Mouse (Mus musculus): Measurements from ENCODE around the gene B230118H07Rik. TPM values are rescaled to one million over a fixed set of nuclear protein-coding genes. Genes with fewer than 3 reads are reported as not detected.

B230118H07Rik gene
- 10 to 100 TPM; 69.9 to 72.1 TPM for total RNA-seq (2021)
- long read RNA-seq, experiment 1, transcript B230118H07Rik-203 (7 exons, 2,273 nt), result major isoform, 134 of 187 reads
- long read RNA-seq, experiment 1, partial matches to known transcripts, result 36 of 187 reads
- long read RNA-seq, experiment 1, other reads (novel, unspliced or antisense), result 17 of 187 reads
- long read RNA-seq, experiment 2, transcript B230118H07Rik-203 (7 exons, 2,273 nt), result major isoform, 111 of 142 reads
- long read RNA-seq, experiment 2, partial matches to known transcripts, result 24 of 142 reads
- long read RNA-seq, experiment 2, other reads (novel, unspliced or antisense), result 6 of 142 reads

- DNase-seq, result peak; percentile 13
Observed at GRCm38 (mm10) chr2:101649114-101649671, at the start of gene B230118H07Rik, which contains the start of gene Rag1. TSS of gene B230118H07Rik (minus strand) at chr2:101649532. TSS of gene Rag1 (minus strand) at chr2:101649501.

GRCm38 (mm10) chr2:101695584-101695983 is 46.3 kb upstream of the B230118H07Rik start:
- DNase-seq, result no peak

- no peak for DNase-seq
Observed at GRCm38 (mm10) chr2:101693577-101694215, 44.4 kb upstream of the B230118H07Rik start.

- DNase-seq, result no peak
Observed at GRCm38 (mm10) chr2:101693043-101693442, 43.7 kb upstream of the B230118H07Rik start.

GRCm38 (mm10) chr2:101690252-101690827 is 41.0 kb upstream of the B230118H07Rik start:
- DNase-seq, result no peak

- no peak for DNase-seq
Observed at GRCm38 (mm10) chr2:101688011-101688410, 38.7 kb upstream of the B230118H07Rik start.

- peak; percentile 58 for DNase-seq
Observed at GRCm38 (mm10) chr2:101684421-101684820, 35.1 kb upstream of the B230118H07Rik start.

GRCm38 (mm10) chr2:101679164-101679784 is 29.9 kb upstream of the B230118H07Rik start:
- DNase-seq, result no peak

GRCm38 (mm10) chr2:101678236-101679021 is 29.1 kb upstream of the B230118H07Rik start, which contains the start of gene Traf6:
TSS of gene Traf6 (plus strand) at chr2:101678429.
- DNase-seq, result peak; percentile 84

- DNase-seq, result no peak
Observed at GRCm38 (mm10) chr2:101673547-101673946, 24.2 kb upstream of the B230118H07Rik start.

GRCm38 (mm10) chr2:101668751-101669150 is 19.4 kb upstream of the B230118H07Rik start:
- no peak for DNase-seq

- DNase-seq, result no peak
Observed at GRCm38 (mm10) chr2:101665703-101666092, 16.4 kb upstream of the B230118H07Rik start.

GRCm38 (mm10) chr2:101665058-101665702 is 15.8 kb upstream of the B230118H07Rik start:
- peak; percentile 59 for DNase-seq

- no peak for DNase-seq
Observed at GRCm38 (mm10) chr2:101660536-101660935, 11.2 kb upstream of the B230118H07Rik start.

GRCm38 (mm10) chr2:101652921-101653597 is 3.7 kb upstream of the B230118H07Rik start:
- DNase-seq, result no peak

- DNase-seq, result no peak
Observed at GRCm38 (mm10) chr2:101652204-101652920, 3.0 kb upstream of the B230118H07Rik start.

GRCm38 (mm10) chr2:101650446-101650845 is 1.1 kb upstream of the B230118H07Rik start:
- no peak for DNase-seq

- DNase-seq, result no peak
Observed at GRCm38 (mm10) chr2:101648361-101648760, 971 bp downstream of the B230118H07Rik start.

- DNase-seq, result no peak
Observed at GRCm38 (mm10) chr2:101645841-101646240, 3.5 kb downstream of the B230118H07Rik start.
